Mouse (Mus musculus) left cerebral cortex, postnatal 10 days (tissue): ENCODE results near the gene Scyl1. TPM values are rescaled to one million over a fixed set of nuclear protein-coding genes. Genes with fewer than 3 reads are reported as not detected.

Experiments used
- DNase-seq, 2 experiments: peaks; one replicate each; pipeline ENCODE4 v3.0.0; 2021 to 2022; ENCODE audit warnings: low spot score in 2 of 2, mixed read lengths in 1 of 2; ENCODE audit errors: extremely low spot score in 1 of 2
- intact Hi-C: fragments of 180-260 bp; cut with DNase I; formaldehyde crosslinking; loops from one replicate; pipeline ENCODE4 v1.15.1; 2025
- total RNA-seq, 2 experiments: library from RNA; stranded (reverse); gene quantifications; 2 replicates each; pipeline ENCODE4 v1.2.3; 2021

Scyl1 gene
- total RNA-seq, 2 experiments from 2014 or later, result 79.4 to 82.8 TPM

DNA sequence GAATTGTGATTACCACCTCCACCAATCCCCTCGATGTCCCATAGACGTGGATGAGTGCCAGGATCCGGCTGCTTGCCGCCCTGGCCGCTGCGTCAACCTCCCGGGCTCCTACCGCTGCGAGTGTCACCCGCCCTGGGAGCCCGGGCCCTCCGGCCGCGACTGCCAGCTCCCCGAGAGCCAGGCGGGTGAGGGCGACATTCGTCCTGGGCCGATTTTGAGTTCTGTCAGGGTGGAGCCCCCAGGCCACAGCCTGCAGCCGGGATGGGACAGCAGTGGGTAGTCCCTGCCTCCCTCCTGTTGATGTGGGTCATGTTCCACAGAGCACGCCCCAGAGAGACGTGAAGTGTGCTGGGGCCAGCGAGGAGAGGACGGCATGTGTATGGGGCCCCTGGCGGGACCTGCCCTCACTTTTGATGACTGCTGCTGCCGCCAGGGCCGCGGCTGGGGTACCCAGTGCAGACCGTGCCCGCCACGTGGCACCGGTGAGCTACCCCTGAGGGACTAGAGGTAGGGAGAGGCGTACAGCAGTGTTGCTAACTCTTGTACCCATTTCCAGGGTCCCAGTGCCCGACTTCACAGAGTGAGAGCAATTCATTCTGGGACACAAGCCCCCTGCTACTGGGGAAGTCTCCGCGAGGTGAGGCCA is 14.1 kb downstream of the Scyl1 start:
- intact Hi-C loops, result no loop called here
- peak in 1 of 2 experiments; percentile 67 for DNase-seq

- peak; percentile 76 for DNase-seq
- intact Hi-C loops, result no loop called here
Observed at GRCm38 (mm10) chr19:5756321-5756985, 14.8 kb downstream of the Scyl1 start.

DNA sequence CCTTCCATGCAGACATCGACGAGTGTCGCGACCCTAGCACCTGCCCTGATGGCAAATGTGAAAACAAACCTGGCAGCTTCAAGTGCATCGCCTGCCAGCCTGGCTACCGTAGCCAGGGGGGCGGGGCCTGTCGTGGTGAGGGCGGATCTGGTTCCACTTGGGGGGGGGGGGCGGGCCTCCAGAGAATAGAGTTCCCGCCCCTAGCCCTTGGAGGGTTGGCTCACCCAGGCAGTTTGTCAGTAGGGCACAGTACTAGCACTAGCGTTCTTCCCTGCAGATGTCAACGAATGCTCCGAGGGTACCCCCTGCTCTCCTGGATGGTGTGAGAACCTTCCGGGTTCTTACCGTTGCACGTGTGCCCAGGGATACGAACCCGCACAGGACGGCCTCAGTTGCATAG is 19.5 kb downstream of the Scyl1 start:
- intact Hi-C loops, result no loop called here
- DNase-seq, result no peak

- intact Hi-C loops, result no loop called here
- DNase-seq, result no peak
Observed at GRCm38 (mm10) chr19:5750951-5751350, 20.3 kb downstream of the Scyl1 start.

GRCm38 (mm10) chr19:5749476-5749875 is 21.7 kb downstream of the Scyl1 start:
- no peak for DNase-seq
- intact Hi-C loops, result no loop called here

GRCm38 (mm10) chr19:5746907-5747363 is 24.3 kb downstream of the Scyl1 start:
- intact Hi-C loops, result no loop called here

DNA sequence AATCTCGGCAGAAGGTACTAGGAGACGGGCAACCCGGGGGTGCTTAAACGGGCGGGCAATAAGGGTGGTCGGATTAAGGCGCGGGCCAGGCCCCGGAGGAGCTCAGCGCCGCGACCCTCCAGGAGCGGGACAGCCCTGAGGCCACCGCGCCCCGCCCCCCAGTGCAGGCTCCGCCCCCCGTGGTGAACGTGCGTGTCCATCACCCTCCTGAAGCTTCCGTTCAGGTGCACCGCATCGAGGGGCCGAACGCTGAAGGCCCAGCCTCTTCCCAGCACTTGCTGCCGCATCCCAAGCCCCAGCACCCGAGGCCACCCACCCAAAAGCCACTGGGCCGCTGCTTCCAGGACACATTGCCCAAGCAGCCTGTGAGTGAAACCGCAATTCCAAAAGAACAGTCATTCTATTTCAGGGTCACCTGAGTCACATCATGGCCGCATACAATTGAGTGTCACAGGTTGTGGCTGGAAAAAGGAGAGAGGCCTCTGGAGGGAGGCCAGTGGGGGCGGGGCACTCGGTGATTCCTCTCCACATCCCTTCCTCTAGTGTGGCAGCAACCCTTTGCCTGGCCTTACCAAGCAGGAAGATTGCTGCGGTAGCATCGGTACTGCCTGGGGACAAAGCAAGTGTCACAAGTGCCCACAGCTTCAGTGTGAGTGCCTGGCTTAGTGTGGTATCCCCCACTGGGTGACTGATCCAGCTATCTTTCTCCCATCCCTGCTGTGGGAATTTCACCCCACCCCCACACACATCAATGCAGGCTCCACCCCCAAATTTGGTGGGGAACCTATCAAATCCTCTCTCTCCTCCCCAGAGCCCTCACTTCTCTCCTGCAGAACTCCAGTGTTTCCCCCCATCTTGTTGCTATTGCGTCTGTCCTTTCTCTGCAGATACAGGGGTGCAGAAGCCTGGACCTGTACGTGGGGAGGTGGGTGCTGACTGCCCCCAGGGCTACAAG is 25.2 kb downstream of the Scyl1 start:
- peak in 1 of 2 experiments; percentile 51 for DNase-seq
- intact Hi-C loops, result no loop called here

More at GRCm38 (mm10) chr19:5746907-5747363, 24.3 kb downstream of the Scyl1 start:
- DNase-seq, result peak in 1 of 2 experiments; percentile 28

GRCm38 (mm10) chr19:5743576-5743975 is 27.6 kb downstream of the Scyl1 start:
- intact Hi-C loops, result loop anchor here (5.0 kb wide), 1 partner anchor 34 kb away; no protein-coding TSS in a partner anchor
- peak in 1 of 2 experiments; percentile 52 for DNase-seq

DNA sequence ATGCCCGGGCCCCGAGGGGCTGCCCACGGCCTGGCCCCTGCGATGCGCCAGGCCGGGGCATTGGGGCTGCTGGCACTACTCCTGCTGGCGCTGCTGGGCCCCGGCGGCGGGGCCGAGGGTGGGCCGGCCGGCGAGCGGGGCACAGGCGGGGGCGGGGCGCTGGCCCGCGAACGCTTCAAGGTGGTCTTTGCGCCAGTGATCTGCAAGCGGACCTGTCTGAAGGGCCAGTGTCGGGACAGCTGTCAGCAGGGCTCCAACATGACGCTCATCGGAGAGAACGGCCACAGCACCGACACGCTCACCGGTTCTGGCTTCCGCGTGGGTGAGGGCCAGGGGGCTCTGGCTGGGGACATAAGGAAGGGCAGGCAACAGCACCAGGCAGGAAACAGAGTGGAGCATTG is 29.0 kb downstream of the Scyl1 start:
- intact Hi-C loops, result loop anchor here (5.0 kb wide), 1 partner anchor 35 kb away; no protein-coding TSS in a partner anchor
- no peak for DNase-seq

DNA sequence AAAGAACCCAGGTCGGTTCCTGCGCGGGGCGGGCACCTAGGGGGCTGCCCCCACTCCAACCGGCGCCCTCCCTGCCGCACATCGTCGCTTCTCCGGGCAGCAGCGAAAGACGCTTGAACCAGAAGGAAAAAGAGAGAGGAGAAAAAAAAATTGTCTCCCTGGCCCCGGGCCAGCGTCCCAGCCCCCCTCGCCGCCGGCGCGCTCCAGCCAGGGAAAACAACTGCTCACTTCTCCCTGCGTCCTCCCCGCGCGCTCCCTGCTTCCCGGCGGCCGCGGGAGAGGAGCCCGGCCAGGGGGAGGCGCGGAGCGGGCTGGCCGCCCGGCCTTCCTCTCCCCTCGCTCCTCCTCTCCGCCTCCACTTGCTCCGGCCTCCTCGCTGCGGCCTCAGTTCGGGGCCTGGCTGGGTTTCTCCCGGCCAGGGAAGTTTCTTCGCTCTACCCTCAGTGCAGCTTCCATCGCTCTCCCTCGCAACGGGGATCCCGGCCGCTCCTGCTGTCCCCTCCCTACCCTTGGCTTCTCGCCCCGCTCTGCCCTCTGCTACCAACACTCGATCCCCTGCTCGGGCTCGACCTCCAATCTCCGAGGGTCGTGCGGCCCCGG is 29.5 kb downstream of the Scyl1 start:
- intact Hi-C loops, result loop anchor here (5.0 kb wide), 1 partner anchor 36 kb away; no protein-coding TSS in a partner anchor
- peak; percentile 68 to 89 for DNase-seq

DNA sequence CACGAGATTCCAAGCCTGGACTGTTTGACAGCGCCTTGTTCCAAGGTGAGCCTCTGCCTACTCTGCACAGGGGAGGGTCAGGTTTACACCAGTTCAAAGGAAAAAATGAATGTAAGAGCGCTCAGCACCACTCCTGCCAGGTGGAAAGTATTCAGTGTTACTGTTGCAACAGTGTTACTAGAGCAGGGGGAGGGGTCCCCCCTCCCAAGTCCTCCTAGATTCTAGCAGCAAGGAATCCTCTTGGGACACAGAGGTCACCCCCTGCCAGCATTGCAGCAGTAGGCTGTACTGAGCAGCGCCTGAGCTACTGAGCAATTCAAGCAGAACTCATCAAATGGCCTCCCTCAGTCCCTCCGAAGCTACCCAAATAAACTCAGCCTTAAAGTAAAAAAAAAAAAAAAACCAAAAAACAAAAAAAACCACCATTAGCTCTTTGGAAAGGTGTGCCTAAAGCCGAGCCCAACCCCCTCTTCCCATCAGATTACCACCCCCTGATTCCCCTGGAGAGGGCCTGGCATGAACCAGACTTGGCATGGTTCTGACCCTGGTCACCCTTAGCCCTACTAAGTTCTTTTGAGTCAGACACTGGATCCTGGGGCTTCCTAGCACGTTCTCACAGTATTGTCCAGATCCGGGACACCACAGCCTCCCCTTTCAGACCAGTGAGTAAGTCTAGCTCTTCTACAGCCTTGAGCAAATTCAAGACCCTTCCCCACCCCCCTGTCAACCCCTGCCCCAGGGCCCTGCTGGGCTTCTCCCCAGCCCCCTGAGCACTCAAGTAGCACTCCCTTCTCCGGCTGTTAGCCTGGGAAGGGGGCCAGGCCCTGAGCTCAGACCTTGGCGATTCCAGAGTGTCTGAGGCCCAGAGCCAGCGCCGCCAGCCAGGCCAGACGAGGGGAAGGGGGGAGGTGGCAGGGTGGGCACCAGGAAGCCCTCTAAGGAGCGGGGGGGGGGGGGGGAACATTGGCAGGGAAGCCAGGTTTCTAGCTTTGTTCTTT is 30.6 kb downstream of the Scyl1 start, which contains the start of gene Ltbp3:
Ltbp3 (plus strand) TSS at position 585 of the 998 bp plus-strand sequence.
- DNase-seq, result peak; percentile 45 to 81
- intact Hi-C loops, result loop anchor here (5.0 kb wide), 1 partner anchor 37 kb away; no protein-coding TSS in a partner anchor

GRCm38 (mm10) chr19:5739446-5739845 is 31.8 kb downstream of the Scyl1 start:
- DNase-seq, result no peak
- intact Hi-C loops, result no loop called here

DNA sequence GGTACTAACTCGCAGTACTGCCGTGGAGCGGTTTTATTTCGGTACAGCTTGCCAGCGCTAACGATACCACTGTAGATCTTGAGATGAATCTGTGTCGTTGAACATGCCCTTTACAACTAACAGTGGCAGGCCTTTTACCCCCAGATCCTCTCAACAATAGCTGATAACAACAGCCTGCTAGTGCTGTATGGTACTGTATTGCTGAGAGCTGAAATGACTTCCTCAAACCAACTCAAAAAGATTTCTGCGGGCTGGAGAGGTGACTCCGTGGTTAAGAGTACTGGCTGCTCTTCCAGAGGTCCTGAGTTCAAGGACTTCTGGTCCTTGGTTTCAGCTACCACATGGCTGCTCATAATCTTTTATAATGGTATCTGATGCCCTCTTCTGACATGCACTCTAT is 36.9 kb downstream of the Scyl1 start:
- DNase-seq, result no peak
- intact Hi-C loops, result no loop called here

GRCm38 (mm10) chr19:5731264-5731978 is 39.8 kb downstream of the Scyl1 start:
- peak; percentile 94 to 96 for DNase-seq

DNA sequence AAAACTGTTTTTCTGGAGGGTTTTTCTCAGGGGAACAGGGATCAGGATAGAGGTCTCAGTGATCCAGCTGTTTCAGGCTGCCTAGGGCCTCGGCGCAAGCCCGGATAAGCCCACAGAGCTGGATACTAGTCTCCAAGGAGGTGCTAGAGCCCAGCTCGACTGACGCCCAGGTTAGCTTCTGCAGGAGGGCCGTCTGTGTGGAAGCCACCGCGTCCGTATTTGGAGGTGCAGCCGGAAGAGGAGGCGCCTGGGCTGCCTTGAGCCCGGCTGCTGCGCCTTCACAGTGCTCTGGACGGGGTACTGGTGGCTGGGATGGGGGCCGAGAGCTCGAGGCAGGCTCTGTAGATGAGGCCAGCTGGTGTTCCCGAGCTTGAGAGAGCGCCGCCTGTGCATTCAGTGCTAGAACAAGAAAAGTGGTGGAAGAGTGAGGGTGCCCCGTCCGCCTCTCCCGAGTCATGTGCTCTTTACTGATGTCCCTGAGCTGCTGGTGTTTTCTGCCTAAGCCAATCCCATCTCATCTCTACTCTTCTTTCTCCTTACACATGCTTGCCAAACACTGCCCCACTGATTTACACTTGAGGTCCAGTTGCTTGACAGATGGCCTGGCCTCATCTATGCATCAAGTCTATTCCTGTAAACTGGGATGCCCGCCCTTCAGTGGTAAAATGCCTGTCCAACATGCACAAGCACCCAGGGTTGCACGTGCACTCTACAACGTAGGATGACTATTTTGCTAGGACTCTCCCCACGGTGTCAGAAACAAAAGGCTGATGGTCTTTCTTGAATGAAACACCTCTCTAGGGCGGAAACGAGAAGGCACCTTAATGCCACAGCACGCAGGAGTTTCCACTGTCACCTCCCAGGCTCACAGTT is 40.7 kb downstream of the Scyl1 start:
- intact Hi-C loops, result no loop called here
- peak in 1 of 2 experiments; percentile 51 for DNase-seq

More at GRCm38 (mm10) chr19:5731264-5731978, 39.8 kb downstream of the Scyl1 start:
- intact Hi-C loops, result no loop called here

GRCm38 (mm10) chr19:5729444-5729815 is 41.8 kb downstream of the Scyl1 start, which contains the start of gene Fam89b:
Gene Fam89b, minus strand, starts transcription at chr19:5729653.
- DNase-seq, result peak; percentile 83 to 94
- intact Hi-C loops, result loop anchor here (5.0 kb wide), 1 partner anchor 48 kb away; no protein-coding TSS in a partner anchor
